Mouse (Mus musculus) frontal cortex, postnatal 14 days (tissue): ENCODE measurements at regions not wholly inside any gene's neighbourhood (a gene's known extent, or its start where the extent isn't known, plus 50 kb on each side); places are given as distances from the start of the nearest gene placed in this dataset.
"Not testable (repeated sequence)": the region's sequence is repeated elsewhere in the genome, so short reads cannot be mapped to it uniquely, and the experiment has no call there.

Experiments
- DNase-seq, 2 experiments: peaks; one replicate each; pipeline ENCODE4 v3.0.0; 2022; ENCODE audit warnings: low spot score in 2 of 2

DNA sequence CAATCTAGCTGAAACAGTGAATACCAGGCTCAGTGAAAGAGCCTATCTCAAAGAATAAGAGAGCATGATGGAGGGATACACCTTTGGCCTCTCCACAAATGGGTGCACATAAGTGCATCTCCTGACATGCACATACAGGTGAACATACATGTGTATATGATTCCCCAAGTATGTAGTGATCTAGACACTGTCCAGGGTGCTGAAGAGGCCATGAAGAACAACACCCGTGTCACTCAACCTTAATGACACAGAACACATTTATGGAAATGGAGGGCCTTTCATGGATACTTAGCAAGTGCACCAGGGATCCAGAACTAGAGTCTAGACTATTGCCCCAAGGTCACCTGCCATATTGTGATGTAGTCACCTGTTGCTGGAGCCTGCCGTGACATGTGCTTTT is 56.9 kb downstream of the Spata19 start:
- DNase-seq, result no peak

DNA sequence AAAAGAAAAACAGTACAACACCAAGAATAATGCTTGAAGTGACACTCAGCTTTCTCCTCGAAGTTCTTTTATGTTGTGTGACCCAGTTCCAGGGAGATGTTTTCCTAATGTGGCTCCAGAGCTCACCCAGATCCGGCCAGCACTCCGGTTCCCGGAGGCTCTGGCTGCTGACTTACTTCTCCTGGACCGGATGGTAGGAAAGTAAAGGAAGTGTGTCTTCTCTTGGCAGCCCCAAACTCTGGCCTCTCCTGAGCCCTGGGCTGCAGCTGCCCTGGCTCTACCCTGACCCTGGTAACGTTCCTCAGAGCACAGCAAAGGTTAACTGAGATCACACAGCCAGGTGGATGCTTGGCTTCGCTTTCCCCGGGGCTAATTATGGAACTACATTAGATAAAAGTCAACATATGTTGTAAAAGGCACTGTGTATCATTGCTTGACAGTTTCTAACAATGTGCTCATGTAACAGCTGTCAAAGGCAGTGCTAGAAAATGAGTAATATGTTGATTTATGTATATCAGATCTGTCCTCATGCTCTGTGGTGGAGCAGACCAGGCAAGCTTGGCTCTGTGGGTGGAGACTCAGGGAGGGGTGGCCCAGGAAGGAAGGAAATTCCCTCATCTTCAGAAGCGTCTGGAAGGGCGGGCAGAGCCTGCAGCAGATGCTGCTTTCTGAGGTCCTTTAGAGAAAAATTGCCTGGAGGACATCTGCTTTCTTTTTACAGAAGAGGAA is 57.5 kb downstream of the Spata19 start:
- DNase-seq, result peak in 1 of 2 experiments; percentile 63

DNA sequence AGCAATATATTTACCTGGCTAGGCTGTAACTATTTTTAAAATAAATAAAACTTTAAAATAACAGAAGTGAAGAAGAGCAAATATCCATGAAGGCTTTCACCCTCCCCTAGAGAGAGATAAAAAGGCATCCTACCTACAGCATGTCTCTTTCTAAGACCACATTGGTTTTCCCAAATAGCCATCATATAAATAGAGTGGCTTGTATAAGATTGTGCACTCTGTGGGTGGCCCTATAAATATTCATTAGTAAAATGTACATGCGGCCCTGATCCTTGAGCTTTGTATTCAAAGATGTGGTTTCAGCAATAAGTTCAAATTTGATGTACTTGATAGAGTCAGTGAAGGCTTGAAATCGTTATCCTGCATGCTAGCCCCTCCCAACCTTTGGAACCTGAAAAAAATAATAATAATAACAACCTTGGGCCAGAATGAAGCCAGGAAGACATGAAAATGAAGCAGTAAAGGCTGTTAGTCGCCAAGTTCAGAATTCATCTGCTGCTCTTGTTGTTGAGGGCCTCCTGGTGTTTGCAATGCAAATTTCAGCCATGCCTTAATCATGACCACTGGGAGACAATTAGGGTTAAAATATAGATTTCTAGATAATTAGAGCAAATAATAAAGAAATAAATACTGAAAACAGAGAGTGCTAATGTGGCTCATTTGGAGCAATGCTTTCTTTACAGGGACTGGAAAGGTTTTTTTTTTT is 61.9 kb downstream of the Spata19 start:
- DNase-seq, result no peak

DNA sequence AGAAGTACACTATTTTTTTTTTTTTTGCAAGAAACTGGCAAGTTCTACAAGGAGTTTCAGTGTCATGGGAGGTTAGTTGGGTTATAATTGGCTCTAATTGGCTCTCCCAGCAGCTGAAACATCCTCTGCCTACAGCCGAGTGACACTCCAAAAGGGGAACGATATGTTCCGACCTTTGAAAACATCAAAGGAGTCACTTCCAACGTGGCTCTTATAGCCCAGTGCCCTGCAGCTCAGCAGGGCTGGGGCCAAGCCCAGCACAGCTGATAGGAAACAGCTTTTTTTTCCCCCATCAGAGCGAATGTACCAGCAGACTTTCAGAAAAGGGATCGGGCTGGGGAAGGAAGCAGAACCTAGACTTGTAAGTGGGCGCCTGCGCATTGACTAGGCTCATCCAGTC is 64.4 kb downstream of the Spata19 start:
- no peak for DNase-seq

DNA sequence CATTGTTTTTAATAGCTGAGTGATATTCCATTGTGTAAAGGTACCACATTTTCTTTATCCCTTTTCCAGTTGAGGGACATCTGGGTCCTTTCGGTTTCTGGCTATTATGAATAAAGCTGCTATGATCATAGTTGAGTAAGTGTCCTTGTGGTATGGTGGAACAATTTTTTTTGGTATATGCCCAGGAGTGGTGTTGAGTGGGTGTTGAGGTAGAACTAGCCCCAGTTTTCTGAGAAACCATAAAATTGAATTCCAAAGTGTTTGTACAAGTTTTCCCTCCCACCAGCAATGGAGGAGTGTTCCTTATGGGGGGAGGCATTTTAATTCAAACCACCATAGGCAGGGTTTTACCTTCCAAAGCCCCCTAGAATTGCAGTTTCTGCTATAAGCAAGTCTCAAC is 67.4 kb downstream of the Spata19 start:
- DNase-seq, result no peak

DNA sequence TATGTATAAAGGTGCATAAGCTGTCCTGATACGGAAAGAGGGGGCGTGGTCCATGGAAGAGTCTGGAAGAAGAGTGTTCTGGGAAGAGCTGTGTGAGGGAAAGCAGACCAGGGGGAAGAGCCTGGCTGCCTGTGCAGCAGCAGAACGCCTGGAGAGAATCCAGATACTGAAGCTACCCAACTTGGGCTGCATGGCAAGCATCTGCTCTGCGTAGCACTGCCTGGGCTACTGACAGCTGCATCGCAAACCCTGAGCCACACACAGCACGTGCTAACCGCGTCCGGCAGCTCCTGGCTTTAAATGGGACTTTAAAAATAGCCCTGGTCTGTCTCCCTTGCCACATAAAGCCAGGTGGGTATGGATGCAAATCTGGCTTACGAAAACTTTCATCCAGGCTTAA is 78.9 kb downstream of the Spata19 start:
- peak in 1 of 2 experiments; percentile 17 for DNase-seq

DNA sequence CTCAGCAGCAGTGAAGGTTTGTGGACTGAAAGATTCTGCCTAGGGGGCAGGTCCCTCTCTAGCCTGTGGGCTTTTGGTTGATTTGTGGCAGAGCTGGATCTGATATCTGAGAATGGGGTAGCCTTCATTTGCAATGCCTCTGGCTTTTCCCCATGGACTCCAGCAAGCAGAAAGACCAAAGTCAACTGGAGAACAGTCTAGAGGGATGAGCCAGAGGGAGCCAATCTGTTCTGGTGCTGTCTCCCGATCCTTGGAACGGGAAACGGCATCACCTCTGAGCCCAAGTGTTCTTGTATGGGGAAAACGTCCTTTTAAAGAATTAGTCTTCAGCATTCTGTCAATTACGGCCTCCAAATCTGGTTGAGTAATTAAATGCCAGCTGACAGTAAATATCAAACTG is 80.0 kb downstream of the Spata19 start:
- no peak for DNase-seq

DNA sequence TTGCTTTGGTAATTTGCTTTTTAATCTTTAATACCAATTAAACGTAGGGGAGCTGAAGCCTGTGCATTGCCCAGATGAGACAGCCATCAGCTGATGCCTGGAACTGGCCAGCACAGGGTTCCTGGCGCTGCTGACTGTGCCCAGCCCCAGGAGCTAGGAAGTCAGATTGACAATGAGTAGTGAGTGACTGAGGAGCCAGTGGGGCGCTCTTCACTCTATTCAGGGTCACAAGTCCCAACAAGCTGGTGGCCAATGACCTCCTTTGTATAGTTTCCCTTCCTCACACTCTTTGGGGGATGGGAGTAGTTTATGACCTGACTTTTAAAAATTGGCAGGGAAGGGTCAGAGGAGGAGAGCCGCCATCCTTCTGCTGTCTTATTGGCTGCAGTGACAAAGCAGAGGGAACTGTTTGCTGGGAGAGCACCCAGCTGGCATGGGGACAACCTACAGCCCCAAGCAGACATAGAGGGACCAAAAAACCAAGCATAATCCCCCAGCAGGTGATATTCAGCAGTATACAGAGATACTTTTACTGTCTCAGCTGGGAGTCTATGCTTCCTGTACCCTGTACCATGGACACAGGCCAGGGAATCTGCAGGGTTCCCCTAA is 80.6 kb downstream of the Spata19 start:
- DNase-seq, result no peak

DNA sequence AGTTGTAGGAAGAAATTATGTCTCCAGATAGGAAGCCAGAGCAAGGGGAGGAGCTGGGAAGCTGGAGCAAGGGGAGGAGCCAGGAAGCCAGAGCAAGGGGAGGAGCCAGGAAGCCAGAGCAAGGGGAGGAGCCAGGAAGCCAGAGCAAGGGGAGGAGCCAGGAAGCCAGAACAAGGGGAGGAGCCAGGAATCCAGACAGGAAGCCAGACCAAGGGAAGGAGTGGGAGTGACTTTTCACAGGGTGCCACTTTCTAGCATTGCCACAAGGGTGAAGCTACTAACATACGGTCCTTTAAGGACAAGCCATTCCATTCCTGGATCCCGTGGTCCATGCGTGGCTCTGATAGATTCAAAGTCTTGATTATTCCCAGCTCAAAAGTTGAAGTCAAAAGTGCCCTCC is 81.7 kb downstream of the Spata19 start:
- no peak for DNase-seq

DNA sequence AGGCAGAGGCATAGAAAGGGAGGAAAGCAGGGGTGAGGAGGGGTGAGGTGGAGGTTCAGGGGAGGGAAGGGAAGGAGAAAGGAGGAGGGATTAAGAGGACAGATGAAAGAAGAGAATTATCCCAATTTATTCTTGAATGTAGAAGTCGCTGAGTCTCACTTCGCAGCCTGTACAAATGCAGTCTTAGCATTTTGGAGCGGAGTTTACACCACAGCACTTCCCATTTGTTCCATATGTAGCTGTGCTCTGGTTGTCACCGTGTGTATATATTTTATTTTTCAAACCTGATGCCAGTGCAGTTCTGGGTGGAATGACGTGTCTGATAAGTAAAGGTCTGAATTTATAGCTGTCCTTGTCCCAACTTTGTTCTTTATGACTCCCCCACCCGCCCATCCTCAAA is 105.2 kb downstream of the Spata19 start:
- DNase-seq, result no peak

DNA sequence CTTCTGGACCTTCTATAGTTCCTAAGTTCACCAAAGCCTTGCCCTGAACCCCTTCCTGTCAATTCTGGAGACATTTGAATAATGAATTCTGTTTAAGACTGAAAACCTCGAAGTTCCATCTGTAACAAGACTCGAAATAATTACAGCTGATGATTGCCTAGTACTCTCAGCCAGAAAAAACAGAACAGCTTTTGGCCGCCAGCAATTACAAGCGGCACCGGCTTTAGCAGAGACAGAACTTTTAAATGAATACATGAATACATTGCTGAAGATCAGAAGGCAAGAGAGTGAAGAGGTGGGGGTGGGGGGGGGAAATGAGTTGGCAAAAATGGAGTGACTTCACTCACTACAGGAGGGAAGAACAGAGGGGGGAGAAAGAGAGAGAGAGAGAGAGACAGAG is 112.6 kb downstream of the Spata19 start:
- DNase-seq, result no peak

DNA sequence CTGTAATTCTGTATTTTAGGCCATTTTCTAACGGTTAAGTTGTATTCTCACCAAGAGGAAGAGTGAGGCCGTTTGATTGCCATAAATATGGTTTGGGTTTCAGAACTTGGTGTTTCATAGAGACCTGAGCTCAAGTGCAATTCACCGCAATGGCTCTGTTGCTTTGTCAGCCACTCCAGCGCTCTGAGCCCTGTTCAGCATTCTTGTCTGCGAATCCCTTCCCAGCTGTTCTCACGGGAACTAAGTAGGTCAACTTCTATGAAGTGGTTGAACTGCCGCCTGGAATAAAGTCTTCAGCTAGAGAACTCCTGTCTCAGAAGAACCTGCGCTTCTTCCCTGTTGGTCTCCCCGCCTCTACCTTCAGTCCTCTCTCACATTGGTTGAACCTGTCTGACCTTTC is 113.1 kb downstream of the Spata19 start:
- DNase-seq, result no peak

DNA sequence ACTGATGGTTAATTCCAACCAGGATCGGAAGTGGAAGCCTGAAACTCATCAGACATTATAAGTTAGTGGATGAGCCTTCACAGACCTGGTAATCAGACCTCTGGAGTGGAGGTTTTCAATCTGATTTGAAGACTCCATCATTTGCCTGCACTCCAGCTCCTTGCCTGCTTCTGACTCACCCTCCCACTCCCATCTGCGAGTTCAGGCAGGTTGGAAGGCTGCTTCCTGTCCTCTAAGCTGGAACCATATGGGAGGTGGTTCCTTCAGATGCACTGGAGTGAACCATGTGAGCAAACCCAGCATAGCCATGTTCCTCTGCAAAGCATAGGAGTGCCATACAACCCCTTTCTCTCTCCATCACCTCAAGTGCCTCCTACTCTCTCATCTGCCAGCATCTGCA is 114.6 kb downstream of the Spata19 start:
- DNase-seq, result no peak

DNA sequence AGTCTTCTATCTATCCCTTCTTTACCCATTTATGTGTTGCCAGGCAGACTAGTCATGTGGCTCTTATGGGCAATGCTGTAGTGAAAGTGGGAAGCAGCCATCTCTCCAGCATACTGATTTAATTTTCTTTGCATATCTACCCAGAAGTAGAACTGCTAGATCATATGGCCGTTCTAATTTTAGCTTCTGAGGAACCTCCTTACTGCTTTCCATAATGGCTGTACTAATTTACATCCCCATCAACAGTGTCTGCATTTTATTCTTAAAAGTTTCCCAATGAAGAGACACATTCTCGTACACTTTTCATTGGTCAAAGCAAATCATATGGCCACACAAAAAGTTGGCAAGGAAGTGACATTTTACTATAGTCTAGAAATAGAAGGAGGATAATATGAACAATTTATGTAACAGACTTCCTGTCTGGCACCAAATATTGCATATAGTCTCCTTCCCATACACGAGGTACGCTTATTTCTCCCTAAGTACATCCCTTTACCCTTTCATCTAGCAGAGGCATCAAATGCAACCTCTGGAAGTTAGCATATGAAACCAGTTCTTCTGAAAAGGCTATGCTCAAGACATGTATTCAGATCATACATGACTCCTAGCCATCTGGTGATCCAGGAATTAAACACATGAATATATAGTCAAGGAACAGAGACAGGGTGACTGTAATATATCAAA is 119.0 kb downstream of the Spata19 start:
- no peak for DNase-seq

DNA sequence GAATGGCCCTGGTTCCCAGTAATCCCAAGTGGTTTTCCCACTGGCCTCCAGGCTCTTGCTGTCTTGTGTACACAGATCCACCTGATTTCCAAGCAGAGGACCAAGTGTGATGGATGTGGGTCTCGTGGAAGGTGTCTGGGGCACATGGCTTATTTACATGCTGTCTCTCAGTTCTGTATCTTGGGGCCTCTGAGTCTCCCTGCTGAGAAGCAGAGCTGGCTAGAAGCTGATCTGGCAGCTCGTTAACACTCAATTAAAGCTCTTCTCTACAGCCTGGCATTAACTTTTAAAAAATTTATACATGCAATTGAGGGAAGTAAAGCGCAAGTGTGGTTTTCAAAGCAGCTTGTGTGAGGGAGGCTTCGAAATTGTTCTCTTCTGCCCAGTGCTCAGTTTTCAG is 121.4 kb downstream of the Spata19 start:
- DNase-seq, result no peak

DNA sequence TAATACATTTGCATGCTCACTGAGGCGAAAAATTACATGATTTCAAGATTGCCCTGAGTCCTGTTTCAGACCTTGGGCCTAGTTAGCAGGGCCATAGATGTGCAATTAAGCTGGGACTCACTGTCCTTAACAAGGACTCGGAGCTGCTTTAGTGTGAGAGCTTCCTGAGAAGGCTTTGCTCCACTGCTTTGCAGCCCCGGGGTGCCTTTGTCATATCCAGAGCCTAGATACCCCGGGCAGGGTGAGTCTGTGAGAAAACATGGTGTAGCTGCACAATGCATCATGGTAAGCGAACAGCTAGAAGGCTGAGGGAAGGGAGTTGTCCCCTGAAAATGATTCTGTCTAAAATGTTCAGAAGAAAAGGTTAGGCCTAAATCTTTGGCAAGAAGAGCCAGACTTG is 123.1 kb downstream of the Spata19 start:
- no peak for DNase-seq

DNA sequence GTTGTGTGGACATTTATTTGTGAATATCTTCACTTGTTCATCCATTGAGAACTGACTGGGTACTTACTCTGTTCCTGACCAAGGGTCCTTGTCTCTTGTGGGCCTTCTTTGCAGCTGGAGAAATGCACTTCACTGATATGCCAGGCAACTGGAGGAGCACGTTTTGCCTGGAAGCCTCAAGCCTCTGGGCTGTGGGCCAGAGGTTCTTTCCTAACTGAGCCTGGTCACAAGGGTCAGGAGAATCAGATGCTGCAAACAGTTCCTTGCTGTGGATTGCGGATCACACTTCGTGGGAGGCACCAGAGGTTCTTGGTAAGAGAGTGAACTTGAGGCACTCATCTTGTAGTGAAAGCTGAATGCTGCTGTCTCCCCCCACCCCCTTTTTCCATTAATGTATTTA is 124.6 kb downstream of the Spata19 start:
- no peak for DNase-seq

DNA sequence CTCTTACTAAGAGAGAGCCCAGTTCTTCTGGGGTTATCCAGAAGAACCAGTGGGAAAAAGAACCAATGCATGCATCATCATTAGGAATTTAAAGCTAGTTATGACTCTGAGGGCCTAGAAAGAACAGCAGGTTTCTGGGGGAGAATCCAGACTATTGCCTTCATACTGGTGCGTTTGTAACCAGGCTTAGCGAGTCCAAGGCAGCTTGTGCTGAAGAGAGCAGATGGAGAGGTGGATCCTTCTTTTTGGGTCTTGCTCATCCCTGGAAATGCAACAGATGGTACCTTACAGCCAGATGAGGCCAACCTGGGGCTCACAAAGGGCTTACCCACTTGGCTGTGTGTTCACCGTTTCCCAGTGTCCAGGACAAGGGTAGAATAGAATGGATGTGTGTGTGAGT is 130.1 kb downstream of the Spata19 start:
- no peak for DNase-seq

DNA sequence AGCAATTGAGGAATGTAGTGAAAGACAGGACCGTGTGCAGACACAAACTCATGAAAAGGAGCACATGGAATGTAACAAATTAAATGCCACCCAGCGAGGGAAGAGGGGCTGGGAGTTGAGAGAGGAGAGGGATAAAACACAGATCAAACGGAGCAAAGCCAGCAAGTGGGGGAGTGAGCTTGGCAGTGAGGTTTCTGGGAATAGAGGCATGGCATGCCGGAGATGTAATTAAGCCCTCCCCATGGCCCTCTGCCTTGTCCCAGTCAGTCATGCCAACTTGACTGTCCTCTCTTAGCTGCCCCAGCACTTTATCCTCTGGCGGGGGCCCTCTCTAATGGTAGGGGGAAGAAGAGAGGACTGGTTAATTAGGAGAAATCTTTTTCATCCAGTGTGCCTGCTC is 141.9 kb downstream of the Spata19 start:
- DNase-seq, result no peak

DNA sequence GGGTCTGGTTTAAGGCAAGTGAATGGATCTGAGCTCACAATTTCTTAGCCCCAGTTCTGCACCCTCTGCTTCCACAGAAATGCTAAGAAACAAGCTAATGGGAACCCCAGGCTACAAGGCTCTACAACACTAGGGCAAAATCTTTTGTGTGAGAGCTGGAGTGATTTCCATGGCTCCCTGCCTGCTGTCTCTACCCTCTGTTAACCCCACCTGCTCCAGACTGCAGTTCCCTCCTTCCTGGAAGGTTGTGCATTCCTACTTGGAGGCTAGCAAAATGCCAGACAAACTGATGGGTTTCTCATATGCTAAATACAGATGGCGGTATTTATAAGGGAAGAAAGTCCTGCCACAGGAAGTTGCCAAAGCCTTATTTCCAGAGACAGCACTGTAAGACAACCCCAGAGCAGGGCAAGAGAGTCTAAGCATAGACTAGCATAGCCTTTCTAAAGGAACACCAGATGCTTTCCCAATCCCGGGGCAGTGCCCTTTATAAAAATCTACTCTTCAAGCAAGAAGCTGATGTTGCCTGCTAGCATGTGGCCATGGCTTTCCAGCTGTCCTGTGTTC is 145.1 kb downstream of the Spata19 start:
- DNase-seq, result no peak

DNA sequence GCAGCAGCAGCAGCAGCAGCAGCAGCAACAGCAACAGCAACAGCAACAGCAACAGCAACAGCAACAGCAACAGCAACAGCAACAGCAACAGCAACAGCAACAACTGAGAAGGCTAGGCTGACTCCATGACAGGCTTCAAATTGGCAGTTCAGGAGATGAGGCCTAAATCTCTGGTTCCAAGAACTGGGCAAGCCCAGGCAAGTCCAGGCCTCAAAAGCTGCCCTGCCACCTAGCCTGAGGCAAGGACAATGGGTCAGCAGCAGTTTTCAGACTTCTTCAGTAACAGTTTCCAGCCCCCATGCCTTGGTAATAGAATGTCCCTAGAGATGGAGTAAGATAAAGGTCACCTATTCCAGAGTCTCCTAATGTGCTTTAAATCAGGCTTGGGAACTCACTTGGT is 158.1 kb downstream of the Spata19 start:
- DNase-seq, result not testable (repeated sequence)
